Mouse (Mus musculus): ENCODE results near the gene Hyal1.
A peak's percentile ranks its signal among the peaks of the same experiment; 100 is the strongest.

The Hyal1 gene

GRCm38 (mm10) chr9:107576357-107577107, at the start of gene Hyal1:
TSS of gene Hyal1 (plus strand) at chr9:107576927.
- peak; percentile 88 to 93 for DNase-seq

GRCm38 (mm10) chr9:107533791-107534407, 42.8 kb upstream of the Hyal1 start, which contains the start of gene Tmem115:
TSS of gene Tmem115 (plus strand) at chr9:107533945.
- peak; percentile 92 to 98 for DNase-seq

DNA sequence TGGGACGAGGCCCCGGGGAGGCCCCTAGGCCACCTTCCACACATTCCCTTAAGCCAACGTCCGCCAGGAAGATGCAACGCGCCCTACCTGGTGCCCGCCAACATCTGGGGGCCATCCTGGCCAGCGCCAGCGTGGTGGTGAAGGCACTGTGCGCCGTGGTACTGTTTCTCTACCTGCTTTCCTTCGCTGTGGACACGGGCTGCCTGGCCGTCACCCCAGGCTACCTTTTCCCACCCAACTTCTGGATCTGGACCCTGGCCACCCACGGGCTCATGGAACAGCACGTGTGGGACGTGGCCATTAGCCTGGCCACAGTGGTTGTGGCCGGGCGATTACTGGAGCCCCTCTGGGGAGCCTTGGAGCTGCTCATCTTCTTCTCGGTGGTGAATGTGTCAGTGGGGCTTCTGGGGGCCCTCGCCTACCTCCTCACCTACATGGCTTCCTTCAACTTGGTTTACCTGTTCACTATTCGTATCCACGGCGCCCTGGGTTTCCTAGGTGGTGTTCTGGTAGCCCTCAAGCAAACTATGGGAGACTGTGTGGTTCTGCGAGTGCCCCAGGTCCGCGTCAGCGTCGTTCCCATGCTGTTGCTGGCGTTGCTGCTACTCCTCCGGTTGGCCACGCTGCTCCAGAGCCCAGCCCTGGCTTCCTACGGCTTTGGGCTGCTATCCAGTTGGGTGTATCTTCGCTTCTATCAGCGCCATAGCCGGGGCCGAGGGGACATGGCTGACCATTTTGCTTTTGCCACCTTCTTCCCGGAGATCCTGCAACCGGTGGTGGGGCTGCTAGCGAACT, 42.1 kb upstream of the Hyal1 start:
- peak; percentile 24 to 59 for DNase-seq

- DNase-seq: no peak
These were observed 38.5 kb upstream of the Hyal1 start for GRCm38 (mm10) chr9:107538231-107538630.

GRCm38 (mm10) chr9:107538711-107539110, 38.0 kb upstream of the Hyal1 start:
- no peak for DNase-seq

- no peak for DNase-seq
These were observed 36.8 kb upstream of the Hyal1 start for GRCm38 (mm10) chr9:107539940-107540339.

- DNase-seq: no peak
These were observed 36.3 kb upstream of the Hyal1 start for GRCm38 (mm10) chr9:107540420-107540819.

- no peak for DNase-seq
These were observed 35.7 kb upstream of the Hyal1 start for GRCm38 (mm10) chr9:107541005-107541404.

GRCm38 (mm10) chr9:107541474-107542351, 35.0 kb upstream of the Hyal1 start, which contains the start of the genes Cyb561d2 and Nprl2:
TSS of gene Cyb561d2 (minus strand) at chr9:107542193.
TSS of gene Nprl2 (plus strand) at chr9:107542226.
- DNase-seq: peak; percentile 94 to 96

GRCm38 (mm10) chr9:107542352-107542686, 34.4 kb upstream of the Hyal1 start:
- no peak for DNase-seq

DNA sequence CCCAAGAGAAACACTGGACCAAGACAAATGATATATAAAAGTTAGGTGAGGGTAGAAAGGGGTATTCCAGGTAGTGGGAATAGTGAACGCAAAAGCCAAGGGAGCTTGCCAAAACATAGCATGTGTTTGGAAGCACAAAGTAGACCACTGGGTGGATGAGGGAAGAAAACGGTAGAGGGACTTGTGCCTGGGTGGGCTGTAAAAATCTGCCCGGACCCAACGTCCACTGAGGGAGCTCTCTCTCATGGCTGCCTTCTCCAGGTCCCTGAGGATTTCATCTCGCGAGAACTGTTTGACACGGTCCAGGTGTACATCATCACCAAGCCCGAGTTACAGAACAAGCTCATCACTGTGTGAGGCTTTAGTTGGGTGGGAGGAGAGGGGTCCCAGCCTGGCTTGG, 34.0 kb upstream of the Hyal1 start:
- DNase-seq: no peak

GRCm38 (mm10) chr9:107543299-107543698, 33.4 kb upstream of the Hyal1 start:
- DNase-seq: no peak

DNA sequence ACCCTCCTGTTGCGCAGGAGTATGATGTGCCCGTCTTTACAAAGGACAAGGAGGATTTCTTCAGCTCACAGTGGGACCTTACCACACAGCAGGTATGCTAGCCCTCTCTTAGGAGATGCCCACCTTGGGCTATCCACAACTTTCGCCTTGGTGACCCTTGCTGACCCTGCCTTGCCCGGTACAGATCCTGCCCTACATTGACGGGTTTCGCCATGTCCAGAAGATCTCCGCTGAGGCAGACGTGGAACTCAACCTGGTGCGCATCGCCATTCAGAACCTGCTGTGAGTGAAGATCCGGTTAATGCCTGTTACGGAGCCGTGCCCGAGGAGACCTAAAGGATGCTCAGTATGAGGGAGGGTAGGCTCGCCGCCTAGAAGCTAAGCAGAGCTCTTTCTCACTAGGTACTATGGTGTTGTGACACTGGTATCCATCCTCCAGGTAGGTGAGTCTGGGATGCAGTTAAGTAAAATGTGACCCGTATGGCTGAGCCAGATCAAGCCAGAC, 32.5 kb upstream of the Hyal1 start:
- DNase-seq: no peak

DNA sequence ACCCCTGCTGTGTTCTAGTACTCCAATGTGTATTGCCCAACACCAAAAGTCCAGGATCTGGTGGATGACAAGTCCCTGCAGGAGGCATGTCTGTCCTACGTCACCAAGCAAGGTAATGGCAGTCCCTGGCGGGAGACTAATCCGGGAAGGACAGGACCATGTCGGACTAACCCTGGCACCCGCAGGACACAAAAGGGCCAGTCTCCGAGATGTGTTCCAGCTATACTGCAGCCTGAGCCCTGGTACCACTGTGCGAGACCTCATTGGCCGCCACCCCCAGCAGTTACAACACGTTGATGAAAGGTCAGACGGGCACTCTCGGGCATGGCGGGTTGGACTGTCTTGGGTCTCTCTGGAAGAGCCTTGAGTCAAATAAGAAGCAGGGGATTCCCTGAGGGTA, 32.0 kb upstream of the Hyal1 start:
- peak in 1 of 2 experiments; percentile 59 for DNase-seq

- peak in 1 of 2 experiments; percentile 56 for DNase-seq
These were observed 31.5 kb upstream of the Hyal1 start for GRCm38 (mm10) chr9:107545199-107545598.

- peak; percentile 80 to 89 for DNase-seq
These were observed 31.1 kb upstream of the Hyal1 start for GRCm38 (mm10) chr9:107545602-107546001.

DNA sequence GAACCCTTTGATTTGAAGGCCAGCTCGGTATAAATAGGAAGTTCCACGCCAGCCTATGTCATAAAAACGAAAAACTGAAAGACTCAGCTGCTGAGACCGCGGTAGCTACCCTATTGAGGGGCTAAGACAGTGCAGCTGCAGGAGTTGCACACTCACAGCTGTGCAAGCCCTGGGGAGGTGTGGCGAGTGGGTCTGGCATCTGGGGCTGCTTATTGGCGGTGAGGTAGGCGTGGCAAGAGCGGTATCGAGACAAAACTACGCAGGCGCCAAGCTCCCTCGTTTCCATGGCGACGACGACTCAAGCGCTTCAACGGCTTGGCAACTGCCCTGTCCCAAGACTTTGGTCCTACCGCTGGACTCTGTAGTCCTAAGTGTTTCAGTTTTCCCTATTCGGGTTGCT, 29.7 kb upstream of the Hyal1 start, which contains the start of gene Zmynd10:
Gene Zmynd10 (plus strand): TSS at position 273 of the 400 bp plus-strand sequence.
- peak; percentile 98 for DNase-seq

DNA sequence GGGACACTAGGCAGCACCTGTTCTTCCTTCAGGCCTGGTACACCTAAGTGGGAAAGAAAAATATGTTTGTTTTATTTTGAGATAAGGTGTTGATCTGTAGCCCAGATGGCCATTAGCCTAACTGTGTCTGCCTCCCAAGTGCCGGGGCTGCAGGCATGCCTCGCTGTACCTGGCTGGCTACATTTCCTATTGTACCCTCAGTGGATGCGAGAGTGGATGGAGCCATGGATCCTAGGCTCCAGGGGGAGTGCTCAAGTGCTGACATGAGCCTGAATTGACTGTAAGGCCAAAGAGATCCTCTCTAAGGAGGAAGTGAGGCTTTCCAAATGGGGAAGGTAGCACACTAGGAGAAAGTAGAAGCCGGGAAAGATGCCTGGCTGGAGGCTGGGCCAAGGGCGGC, 28.8 kb upstream of the Hyal1 start:
- DNase-seq: peak in 1 of 2 experiments; percentile 40

GRCm38 (mm10) chr9:107548820-107549219, 27.9 kb upstream of the Hyal1 start:
- peak in 1 of 2 experiments; percentile 46 for DNase-seq

DNA sequence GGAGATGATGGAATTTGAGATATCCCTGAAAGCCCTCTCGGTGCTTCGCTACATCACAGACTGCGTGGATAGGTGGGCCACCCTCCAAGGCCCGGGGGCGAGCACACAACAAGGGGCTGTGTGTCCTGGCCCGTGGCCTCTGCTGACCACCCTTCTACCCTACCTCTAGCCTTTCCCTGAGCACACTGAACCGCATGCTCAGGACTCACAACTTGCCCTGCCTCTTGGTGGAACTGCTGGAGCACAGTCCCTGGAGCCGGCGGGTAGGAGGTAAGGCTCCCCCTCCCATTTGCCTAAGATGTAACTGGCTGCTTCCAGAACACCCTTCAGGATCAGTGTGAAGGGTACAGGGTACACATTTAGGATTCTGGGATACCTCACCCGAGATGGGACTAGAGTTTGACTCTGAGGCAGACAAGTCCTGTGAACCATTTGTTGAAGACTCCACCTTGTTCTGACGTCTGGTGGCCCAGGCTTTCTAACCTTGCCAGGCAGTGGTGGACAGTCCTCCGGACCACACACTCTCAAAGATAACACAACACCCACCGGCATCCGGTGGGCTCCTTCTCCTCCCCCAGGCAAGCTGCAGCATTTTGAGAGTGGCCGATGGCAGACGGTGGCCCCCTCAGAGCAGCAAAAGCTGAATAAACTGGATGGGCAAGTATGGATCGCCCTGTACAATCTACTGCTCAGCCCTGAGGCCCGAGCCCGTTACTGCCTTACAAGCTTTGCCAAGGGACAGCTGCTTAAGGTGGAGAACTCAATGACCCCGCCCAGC, 27.2 kb upstream of the Hyal1 start:
- peak in 1 of 2 experiments; percentile 50 for DNase-seq

DNA sequence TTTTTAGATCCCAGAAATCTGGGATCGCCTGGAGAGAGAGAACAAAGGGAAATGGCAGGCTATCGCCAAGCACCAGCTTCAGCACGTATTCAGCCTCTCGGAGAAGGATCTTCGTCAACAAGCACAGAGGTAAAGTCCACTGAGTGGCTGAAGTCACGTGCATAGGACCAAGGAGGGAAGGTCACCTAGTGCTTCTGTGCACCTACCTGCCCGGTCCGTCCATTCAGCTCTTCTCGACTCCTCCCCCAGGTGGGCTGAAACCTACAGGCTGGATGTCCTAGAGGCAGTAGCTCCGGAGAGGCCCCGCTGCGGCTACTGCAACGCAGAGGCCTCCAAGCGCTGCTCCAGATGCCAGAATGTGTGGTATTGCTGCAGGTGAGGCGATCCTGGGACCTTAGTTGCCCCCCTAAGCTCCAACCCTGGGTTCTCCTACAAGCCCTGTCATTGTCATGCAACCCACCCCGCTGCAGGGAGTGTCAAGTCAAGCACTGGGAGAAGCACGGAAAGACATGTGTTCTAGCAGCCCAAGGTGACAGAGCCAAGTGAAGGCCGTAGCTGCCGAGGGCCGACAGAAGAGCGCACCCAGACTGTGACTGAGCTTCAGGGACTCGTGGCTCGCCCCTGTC, 26.1 kb upstream of the Hyal1 start:
- peak; percentile 84 to 95 for DNase-seq

All from kidney, postnatal 25 days (tissue).